Mouse (Mus musculus) G1E (cell line): Measurements from ENCODE around the gene Itga9. TPM values are rescaled to one million over a fixed set of nuclear protein-coding genes. Genes with fewer than 3 reads are reported as not detected.

Source experiments
- ATAC-seq: 2 replicates; pipeline ENCODE4 v1.8.0; 2016; ENCODE audit warnings: mild to moderate bottlenecking; ENCODE audit not compliant: insufficient number of reproducible peaks, poor library complexity, low FRiP score, severe bottlenecking; ENCODE audit errors: extremely low read depth
- DNase-seq: peaks from one replicate; pipeline ENCODE4 v3.0.0; 2012; ENCODE audit warnings: low spot score
- H3K27me3 ChIP-seq: 2 replicates; pipeline ENCODE4 v1.6.1; 2012; ENCODE audit warnings: mild to moderate bottlenecking, low read length, inconsistent platforms; ENCODE audit not compliant: insufficient read depth
- H3K36me3 ChIP-seq: replicated peaks from 2 replicates; pipeline ENCODE3; 2012; ENCODE audit warnings: mild to moderate bottlenecking, inconsistent platforms
- H3K4me1 ChIP-seq: 2 replicates; pipeline ENCODE4 v1.6.1; 2012; ENCODE audit warnings: low read depth, low read length, inconsistent platforms, mixed read lengths; ENCODE audit not compliant: insufficient read depth
- H3K4me3 ChIP-seq: 2 replicates; pipeline ENCODE4 v1.5.1; 2012; ENCODE audit warnings: low read depth, mild to moderate bottlenecking, inconsistent platforms, low read length, moderate library complexity, mixed read lengths
- H3K9me3 ChIP-seq: replicated peaks from 2 replicates; pipeline ENCODE4 v1.6.1; 2012; ENCODE audit warnings: inconsistent platforms
- CTCF ChIP-seq: IDR thresholded peaks from 2 replicates; pipeline ENCODE4 v1.5.1; 2012; ENCODE audit warnings: low read depth, low read length, inconsistent platforms, mixed read lengths
- GATA1 ChIP-seq: IDR thresholded peaks from 2 replicates; pipeline ENCODE4 v1.6.1; 2012; ENCODE audit warnings: borderline replicate concordance, low read length, inconsistent platforms, mixed read lengths
- GATA2 ChIP-seq: IDR thresholded peaks from 2 replicates; pipeline ENCODE4 v1.6.1; 2012; ENCODE audit warnings: low read depth, low read length, inconsistent platforms, borderline replicate concordance
- POLR2AphosphoS5 ChIP-seq: IDR thresholded peaks from 2 replicates; pipeline ENCODE4 v1.6.1; 2012; ENCODE audit warnings: low read depth, low read length, inconsistent platforms; ENCODE audit not compliant: insufficient replicate concordance
- TAL1 ChIP-seq: conservative IDR thresholded peaks from 2 replicates; pipeline ENCODE4 v1.6.1; 2012; ENCODE audit warnings: low read depth, low read length, inconsistent platforms, mixed read lengths
- polyA plus RNA-seq: library from polyadenylated mRNA; stranded (reverse); fragments of >175 nt; gene quantifications from 2 replicates; pipeline ENCODE4 v1.2.3, GENCODE M21; 2012
- total RNA-seq, 2 experiments: library from RNA; stranded (forward) in 1 of 2; stranded (reverse) in 1 of 2; fragments of 200-1000 nt in 1 of 2; fragments of >200 nt in 1 of 2; fragmentation: Nextera tagmentation in 1 of 2; gene quantifications; 2 replicates each; pipeline ENCODE4 v1.2.3; 2014 to 2017

Gene Itga9
- total and polyA plus RNA-seq, 3 experiments: 0.11 TPM; not detected in 2

DNA sequence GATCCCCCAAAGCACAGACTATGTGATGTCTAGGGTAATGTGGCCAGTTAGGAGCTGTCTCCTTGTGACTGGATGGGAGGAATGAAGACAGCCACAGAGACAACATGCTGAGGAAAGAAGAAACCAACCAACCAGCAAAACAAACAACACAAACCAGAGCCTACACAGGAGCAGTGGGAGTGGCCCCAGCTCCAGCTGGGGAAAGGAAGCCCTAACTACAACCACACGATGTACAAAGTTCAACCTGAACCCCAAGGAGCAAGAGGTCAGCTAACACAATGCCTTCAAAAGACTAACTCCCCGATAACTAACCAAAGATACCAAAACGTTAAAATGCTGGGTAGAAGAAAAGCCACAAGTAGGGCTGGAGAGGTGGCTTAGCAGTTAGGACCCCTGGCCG is 19.4 kb upstream of the Itga9 start:
- 0 out of 2 replicates have a peak, but pooled peaks cover under 1% of the 10 kb centered on the region for H3K9me3 ChIP-seq
- ATAC-seq (no peak), DNase-seq (no peak)
- TF ChIP-seq GATA2 (no peak), TAL1 (no peak), CTCF (no peak), POLR2AphosphoS5 (no peak), GATA1 (no peak)
- H3K4me3 ChIP-seq: no peak overlapping the region
- peaks cover 5% of the 10 kb centered on the region; the same call in 1 of the 2 replicates for H3K4me1 ChIP-seq
- H3K27me3 ChIP-seq: no peaks in the 10 kb centered on the region
- H3K36me3 ChIP-seq: peaks cover 46% of the 10 kb centered on the region

GRCm38 (mm10) chr9:118589249-118589648 is 17.2 kb upstream of the Itga9 start:
- Histone ChIP-seq H3K9me3 (0 out of 2 replicates have a peak, but pooled peaks cover 4% of the 10 kb centered on the region), H3K27me3 (no peaks in the 10 kb centered on the region), H3K4me1 (peaks cover 5% of the 10 kb centered on the region; the same call in 1 of the 2 replicates), H3K4me3 (no peak overlapping the region), H3K36me3 (peaks cover 26% of the 10 kb centered on the region)
- ATAC-seq (no peak), DNase-seq (no peak)
- TF ChIP-seq TAL1 (no peak), CTCF (no peak), GATA2 (no peak), GATA1 (no peak), POLR2AphosphoS5 (no peak)

DNA sequence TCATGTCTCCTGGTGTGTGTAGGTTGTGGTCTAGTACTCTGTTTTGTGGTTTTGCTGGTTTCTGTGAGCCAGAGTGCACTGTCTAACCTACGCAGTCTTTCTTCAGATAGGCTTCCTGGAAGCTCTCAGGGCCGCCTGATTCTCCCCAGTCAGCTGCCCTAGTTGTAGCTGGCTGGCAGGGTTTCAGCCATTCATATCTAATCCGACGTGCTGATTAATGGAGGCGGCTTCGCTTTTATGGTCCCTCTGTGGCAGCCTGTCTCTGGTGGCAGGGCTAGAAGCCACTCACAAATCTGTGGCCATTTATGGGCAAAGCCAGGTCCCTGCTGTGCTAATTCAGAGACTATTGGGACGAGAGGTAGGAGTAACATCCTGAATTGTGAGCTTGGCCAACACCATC is 16.3 kb upstream of the Itga9 start:
- H3K4me3 ChIP-seq: no peak overlapping the region
- ATAC-seq (no peak), DNase-seq (no peak)

GRCm38 (mm10) chr9:118591633-118592032 is 14.9 kb upstream of the Itga9 start:
- H3K27me3 ChIP-seq: no peaks in the 10 kb centered on the region
- H3K4me3 ChIP-seq: no peak overlapping the region
- TF ChIP-seq CTCF (no peak), GATA1 (no peak)
- DNase-seq (no peak), ATAC-seq (no peak)
- peaks cover 5% of the 10 kb centered on the region for H3K36me3 ChIP-seq
- H3K9me3 ChIP-seq: peaks cover 9% of the 10 kb centered on the region
- no peaks in the 10 kb centered on the region for H3K4me1 ChIP-seq

More for the DNA sequence above, 16.3 kb upstream of the Itga9 start:
- no peak for TF ChIP-seq CTCF
- TF ChIP-seq GATA1: no peak
- no peak for TF ChIP-seq POLR2AphosphoS5
- TF ChIP-seq GATA2: no peak
- no peak for TF ChIP-seq TAL1
- Histone ChIP-seq H3K9me3 (peaks cover 7% of the 10 kb centered on the region; the same call in 1 of the 2 replicates), H3K36me3 (peaks cover 17% of the 10 kb centered on the region), H3K4me1 (no peaks in the 10 kb centered on the region), H3K27me3 (no peaks in the 10 kb centered on the region)

GRCm38 (mm10) chr9:118592585-118593249 is 13.8 kb upstream of the Itga9 start:
- ATAC-seq (no peak), DNase-seq (no peak)
- no peaks in the 10 kb centered on the region for H3K4me1 ChIP-seq
- no peaks in the 10 kb centered on the region for H3K36me3 ChIP-seq
- H3K4me3 ChIP-seq: no peak overlapping the region
- H3K27me3 ChIP-seq: no peaks in the 10 kb centered on the region
- peaks cover 10% of the 10 kb centered on the region for H3K9me3 ChIP-seq
- TF ChIP-seq TAL1: no peak
- no peak for TF ChIP-seq GATA2
- no peak for TF ChIP-seq CTCF
- TF ChIP-seq GATA1: no peak
- no peak for TF ChIP-seq POLR2AphosphoS5

DNA sequence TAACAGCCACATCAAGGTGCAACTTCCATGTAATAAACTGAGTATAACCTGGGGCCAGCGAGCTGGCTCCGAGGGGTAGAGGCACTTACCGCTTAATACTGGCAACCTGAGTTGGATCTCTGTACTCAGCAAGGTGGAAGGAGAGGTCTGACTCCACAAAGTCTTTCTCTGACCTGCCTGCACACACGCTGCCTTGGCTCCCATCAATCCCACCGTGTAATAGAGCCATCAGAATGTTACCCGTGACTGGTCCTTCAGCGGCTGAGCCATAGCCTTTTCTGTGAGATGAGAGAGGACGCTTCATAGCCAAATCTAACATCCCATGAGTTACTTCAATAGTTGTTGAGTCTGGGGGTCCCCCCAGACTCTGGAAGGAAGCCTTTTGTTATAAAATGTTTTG is 13.0 kb upstream of the Itga9 start:
- DNase-seq: no peak
- Histone ChIP-seq H3K4me3 (no peak overlapping the region), H3K27me3 (no peaks in the 10 kb centered on the region), H3K36me3 (no peaks in the 10 kb centered on the region), H3K9me3 (peaks cover 14% of the 10 kb centered on the region), H3K4me1 (no peaks in the 10 kb centered on the region)
- TF ChIP-seq TAL1 (no peak), GATA2 (no peak), POLR2AphosphoS5 (no peak), GATA1 (no peak), CTCF (no peak)
- ATAC-seq: no peak
